Mouse (Mus musculus) testis, adult 2 months (tissue): ENCODE results near the gene Crtc3. TPM values are rescaled to one million over a fixed set of nuclear protein-coding genes. Genes with fewer than 3 reads are reported as not detected.

Experiments used
- H3K27ac ChIP-seq: fragments of 200-500 bp; 2 replicates; pipeline ENCODE4 v1.5.1; 2012; ENCODE audit warnings: low read depth, low read length; ENCODE audit not compliant: control insufficient read depth, insufficient read depth
- H3K27me3 ChIP-seq: fragments of 200-500 bp; 2 replicates; pipeline ENCODE4 v1.6.1; 2012; ENCODE audit warnings: mild to moderate bottlenecking, low read length, moderate library complexity; ENCODE audit not compliant: control insufficient read depth, insufficient read depth
- H3K36me3 ChIP-seq: fragments of 200-500 bp; 2 replicates; pipeline ENCODE4 v1.6.1; 2012; ENCODE audit warnings: mild to moderate bottlenecking, low read length; ENCODE audit not compliant: control insufficient read depth, insufficient read depth
- H3K4me1 ChIP-seq: fragments of 200-500 bp; 2 replicates; pipeline ENCODE4 v1.6.1; 2012; ENCODE audit warnings: low read length; ENCODE audit not compliant: control insufficient read depth, insufficient read depth
- H3K4me3 ChIP-seq: fragments of 200-500 bp; 2 replicates; pipeline ENCODE4 v1.5.1; 2012; ENCODE audit warnings: low read depth, mild to moderate bottlenecking, low read length, moderate library complexity, mixed read lengths; ENCODE audit not compliant: control insufficient read depth
- CTCF ChIP-seq: fragments of 200-500 bp; IDR thresholded peaks from 2 replicates; pipeline ENCODE4 v1.5.1; 2012; ENCODE audit warnings: low read depth, mild to moderate bottlenecking, inconsistent platforms, low read length, moderate library complexity; ENCODE audit not compliant: control insufficient read depth, insufficient read depth, insufficient replicate concordance
- POLR2A ChIP-seq: fragments of 200-500 bp; IDR thresholded peaks from 2 replicates; pipeline ENCODE4 v1.6.1; 2012; ENCODE audit warnings: low read depth, mild to moderate bottlenecking, inconsistent platforms, low read length, moderate library complexity; ENCODE audit not compliant: control insufficient read depth
- polyA plus RNA-seq: library from polyadenylated mRNA; depleted of rRNA; stranded (reverse); fragments of >200 nt; gene quantifications from 2 replicates; pipeline ENCODE4 v1.2.3, GENCODE M21; 2012

The Crtc3 gene
- polyA plus RNA-seq, 1 experiment: 8.8 TPM

DNA sequence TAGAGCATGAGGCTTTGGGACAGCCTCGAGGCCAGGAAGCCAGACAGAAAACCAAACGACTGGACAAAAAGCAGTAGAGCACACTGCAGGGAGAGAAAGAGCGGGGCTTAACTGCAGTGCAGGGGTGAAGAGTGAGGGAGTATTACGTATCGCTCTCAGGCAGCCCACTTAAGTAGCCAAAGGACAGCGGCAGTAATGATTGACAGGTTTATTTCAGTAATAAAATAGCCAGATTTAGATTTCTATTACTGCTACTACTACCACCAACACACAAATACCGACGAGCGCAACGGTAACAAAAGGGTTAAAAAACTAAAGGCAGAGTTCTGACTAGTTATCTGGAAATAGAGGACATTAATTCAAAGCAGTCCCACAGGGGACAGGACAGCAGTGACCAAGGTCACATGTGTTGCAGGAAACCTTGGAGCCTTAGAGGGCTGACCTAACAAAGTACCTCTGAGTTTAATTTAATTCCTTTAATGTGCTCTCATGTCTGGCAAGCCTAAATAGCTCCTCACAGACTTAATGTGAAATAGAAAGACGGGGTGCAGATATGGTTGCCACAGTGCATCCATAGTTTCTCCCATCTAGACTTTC, 76.4 kb downstream of the Crtc3 start:
- no peak overlapping the region for H3K27ac ChIP-seq
- H3K4me1 ChIP-seq: no peaks in the 10 kb centered on the region
- no peak for TF ChIP-seq POLR2A
- TF ChIP-seq CTCF: no peak
- no peaks in the 10 kb centered on the region for H3K36me3 ChIP-seq
- H3K4me3 ChIP-seq: no peak overlapping the region
- no peaks in the 10 kb centered on the region for H3K27me3 ChIP-seq

DNA sequence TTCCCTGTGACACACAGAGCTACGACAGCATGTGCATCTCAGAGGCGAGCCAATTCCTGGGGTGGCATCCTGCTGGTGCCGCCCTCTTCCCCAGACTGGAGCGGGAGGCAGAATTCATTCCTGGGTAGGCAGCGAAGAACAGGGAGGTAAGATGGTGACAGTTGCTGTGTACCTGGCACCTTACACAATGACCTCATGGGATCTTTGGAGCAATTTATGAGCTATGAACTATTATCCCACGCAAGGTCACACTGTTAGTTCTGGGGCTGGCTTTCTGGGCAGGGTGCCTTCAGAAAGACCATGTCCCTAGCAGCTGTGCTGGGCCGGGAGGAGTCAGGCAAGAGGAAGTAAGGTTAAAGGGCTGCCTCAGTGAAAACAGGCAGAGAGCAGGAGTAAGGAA, 77.0 kb downstream of the Crtc3 start:
- Histone ChIP-seq H3K4me3 (no peak overlapping the region), H3K4me1 (no peaks in the 10 kb centered on the region), H3K27ac (no peak overlapping the region), H3K27me3 (no peaks in the 10 kb centered on the region), H3K36me3 (no peaks in the 10 kb centered on the region)
- TF ChIP-seq CTCF (no peak), POLR2A (no peak)

DNA sequence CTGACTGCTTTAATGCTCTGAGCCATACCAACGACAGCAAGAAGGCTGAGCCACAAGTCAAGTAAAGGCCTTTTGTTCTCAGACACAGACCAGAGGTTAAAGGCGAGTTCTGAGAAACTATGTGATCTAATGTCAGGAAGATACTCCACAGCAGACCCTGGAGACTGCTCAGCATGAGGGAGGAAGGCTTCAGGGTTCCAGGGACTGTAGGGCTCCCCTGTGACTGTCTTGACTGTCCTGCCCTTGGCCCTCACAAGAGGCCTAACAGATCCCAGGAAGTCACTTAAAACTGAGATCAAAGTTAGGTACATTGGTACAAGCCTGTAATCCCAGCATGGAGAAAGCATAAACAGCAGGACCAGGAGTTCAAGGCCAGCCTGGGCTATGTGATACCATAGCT, 81.2 kb downstream of the Crtc3 start:
- no peak overlapping the region for H3K4me3 ChIP-seq
- peaks cover 6% of the 10 kb centered on the region for H3K4me1 ChIP-seq
- H3K36me3 ChIP-seq: no peaks in the 10 kb centered on the region
- H3K27ac ChIP-seq: no peak overlapping the region
- TF ChIP-seq CTCF: no peak
- no peak for TF ChIP-seq POLR2A
- H3K27me3 ChIP-seq: no peaks in the 10 kb centered on the region

DNA sequence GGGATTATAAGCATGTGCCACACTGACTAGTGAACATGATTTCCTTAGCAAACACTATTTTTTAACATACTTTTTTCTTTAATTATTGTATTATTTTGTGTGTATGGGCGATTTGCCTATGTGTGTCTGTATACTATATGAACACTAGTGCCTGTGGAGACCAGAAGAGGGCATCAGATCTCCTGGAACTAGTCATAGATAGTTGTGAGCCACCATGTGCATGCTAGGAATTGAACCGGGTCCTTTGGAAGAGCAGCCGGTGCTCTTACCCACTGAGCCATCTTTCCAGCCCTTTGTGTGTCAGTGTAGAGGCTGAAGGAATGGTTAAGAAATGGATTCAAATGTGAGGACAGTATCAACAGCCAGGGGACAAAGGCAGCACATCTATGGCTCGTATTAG, 82.2 kb downstream of the Crtc3 start:
- Histone ChIP-seq H3K27ac (no peak overlapping the region), H3K27me3 (no peaks in the 10 kb centered on the region), H3K4me1 (peaks cover 8% of the 10 kb centered on the region), H3K4me3 (no peak overlapping the region), H3K36me3 (no peaks in the 10 kb centered on the region)
- TF ChIP-seq CTCF (no peak), POLR2A (no peak)

DNA sequence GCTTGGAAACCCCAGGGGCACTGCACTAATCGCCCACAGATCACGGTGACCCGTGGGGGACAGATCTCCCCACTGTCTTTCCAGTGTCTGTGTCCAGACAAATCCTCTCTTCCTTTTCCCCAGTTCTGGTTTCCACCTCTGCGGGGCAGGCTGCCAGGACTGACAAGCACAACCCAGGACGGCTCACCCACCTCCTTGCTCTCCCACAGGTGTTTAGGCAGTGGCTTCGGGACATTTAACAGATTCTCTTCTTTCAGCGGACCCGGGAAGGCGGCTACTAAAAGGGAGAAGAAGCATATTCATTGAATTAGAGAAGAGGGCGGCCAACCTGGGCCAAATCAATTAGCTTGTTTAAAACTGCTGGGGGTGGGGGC, 83.1 kb downstream of the Crtc3 start:
- H3K27ac ChIP-seq: no peak overlapping the region
- no peak overlapping the region for H3K4me3 ChIP-seq
- no peaks in the 10 kb centered on the region for H3K36me3 ChIP-seq
- H3K4me1 ChIP-seq: peaks cover 8% of the 10 kb centered on the region
- no peak for TF ChIP-seq POLR2A
- TF ChIP-seq CTCF: no peak
- no peaks in the 10 kb centered on the region for H3K27me3 ChIP-seq

DNA sequence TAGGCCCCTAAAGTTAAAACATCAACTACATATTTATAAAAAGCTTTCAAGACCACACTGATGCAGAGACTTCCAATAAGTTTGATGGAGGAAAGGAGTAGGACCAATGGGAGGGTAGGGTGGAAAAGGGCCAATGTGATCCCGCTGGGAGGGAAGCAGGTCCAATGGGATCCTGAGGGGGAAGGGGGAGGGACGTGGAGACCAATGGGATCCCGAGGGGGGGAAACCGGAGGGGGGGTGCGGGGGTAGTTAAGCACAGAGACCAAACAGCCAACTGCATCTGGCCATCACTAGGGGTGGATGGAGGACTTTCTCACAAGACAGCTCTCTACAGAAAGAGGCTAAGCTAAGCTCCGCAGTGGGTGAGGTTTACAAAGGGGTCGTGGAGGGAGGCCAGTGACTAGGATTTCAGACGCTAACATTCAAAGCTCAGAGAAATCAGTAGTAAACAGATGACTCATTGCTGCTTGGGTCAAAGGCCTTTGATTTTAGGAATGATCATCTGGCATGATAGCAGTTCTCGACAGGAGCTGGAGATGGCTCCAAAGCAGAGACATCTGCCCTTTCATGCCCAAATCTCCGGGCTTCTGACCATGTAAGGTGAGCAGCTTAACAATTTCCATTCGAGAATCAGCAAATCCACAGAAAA, 83.6 kb downstream of the Crtc3 start:
- TF ChIP-seq CTCF (no peak), POLR2A (no peak)
- peaks cover 8% of the 10 kb centered on the region for H3K4me1 ChIP-seq
- no peak overlapping the region for H3K4me3 ChIP-seq
- H3K27ac ChIP-seq: no peak overlapping the region
- no peaks in the 10 kb centered on the region for H3K27me3 ChIP-seq
- H3K36me3 ChIP-seq: no peaks in the 10 kb centered on the region

DNA sequence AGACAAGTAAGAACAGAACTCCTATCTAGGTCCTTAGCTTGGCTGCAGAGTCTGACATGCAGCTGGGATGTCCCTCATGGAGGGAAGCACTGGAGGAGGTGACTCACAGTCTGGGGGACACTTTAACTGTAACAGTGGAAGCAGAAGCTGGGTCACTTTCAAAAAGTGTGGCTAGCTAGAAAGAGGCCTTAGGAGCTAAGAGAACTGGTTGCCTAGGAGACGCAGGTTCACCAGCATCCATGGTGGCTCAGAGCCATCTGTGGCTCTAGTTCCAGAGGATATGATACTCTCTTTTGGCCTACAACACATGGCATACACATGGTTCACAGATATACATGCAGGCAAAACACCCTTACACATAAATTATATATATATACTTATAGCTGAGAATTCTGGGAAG, 86.1 kb downstream of the Crtc3 start:
- no peak overlapping the region for H3K27ac ChIP-seq
- H3K4me3 ChIP-seq: no peak overlapping the region
- TF ChIP-seq CTCF (no peak), POLR2A (no peak)
- peaks cover 8% of the 10 kb centered on the region for H3K4me1 ChIP-seq
- H3K36me3 ChIP-seq: no peaks in the 10 kb centered on the region
- H3K27me3 ChIP-seq: no peaks in the 10 kb centered on the region
